Mouse (Mus musculus) embryonic fibroblast, embryonic 13.5 days (primary cell): ENCODE data around the gene Tex14.

Experiments used
- CTCF ChIP-seq: IDR thresholded peaks from 2 replicates; pipeline ENCODE4 v1.5.1; 2011; ENCODE audit warnings: mild to moderate bottlenecking, control low read depth, low read length, moderate library complexity, borderline replicate concordance; ENCODE audit not compliant: insufficient read depth
- POLR2A ChIP-seq: IDR thresholded peaks from 2 replicates; pipeline ENCODE4 v1.6.1; 2011; ENCODE audit warnings: low read depth, mild to moderate bottlenecking, control low read depth, low read length, moderate library complexity

GRCm38 (mm10) chr11:87587211-87587874 lies 182.5 kb downstream of the Tex14 start:
- TF ChIP-seq POLR2A, result no peak; the same call in 1 of the 2 replicates
- no peak for TF ChIP-seq CTCF
